Mouse (Mus musculus) midbrain, embryonic 11.5 days (tissue): ENCODE measurements at regions not wholly inside any gene's neighbourhood (a gene's known extent, or its start where the extent isn't known, plus 50 kb on each side); places are given as distances from the start of the nearest gene placed in this dataset.
A peak's percentile ranks its signal among the peaks of the same experiment; 100 is the strongest.

ENCODE experiments used
- ATAC-seq: fragments of 200-750 bp; cut with Nextera tagmentation; 2 replicates; pipeline ENCODE4 v1.8.0; 2017; ENCODE audit warnings: moderate TSS enrichment, moderate library complexity; ENCODE audit not compliant: low FRiP score
- DNase-seq: peaks from one replicate; pipeline ENCODE4 v3.0.0; 2015; ENCODE audit warnings: low spot score; ENCODE audit errors: missing footprints
- H3K27ac ChIP-seq: fragments of 300-500 bp; sonication (generic); 2 replicates; pipeline ENCODE4 v1.5.1; 2014; ENCODE audit warnings: low read depth, low read length
- H3K27me3 ChIP-seq: fragments of 300-500 bp; sonication (generic); 2 replicates; pipeline ENCODE4 v1.6.1; 2014; ENCODE audit warnings: mild to moderate bottlenecking, low read length, moderate library complexity, mixed read lengths; ENCODE audit not compliant: control insufficient read depth, insufficient read depth
- H3K36me3 ChIP-seq: fragments of 300-500 bp; sonication (generic); 2 replicates; pipeline ENCODE4 v1.6.1; 2014; ENCODE audit warnings: mild to moderate bottlenecking, low read length, moderate library complexity, mixed read lengths; ENCODE audit not compliant: control insufficient read depth, insufficient read depth
- H3K4me1 ChIP-seq: fragments of 300-500 bp; sonication (generic); 2 replicates; pipeline ENCODE4 v1.6.1; 2014; ENCODE audit warnings: low read length; ENCODE audit not compliant: control insufficient read depth, insufficient read depth
- H3K4me2 ChIP-seq: fragments of 300-500 bp; sonication (generic); 2 replicates; pipeline ENCODE4 v1.6.1; 2014; ENCODE audit warnings: mild to moderate bottlenecking, moderate library complexity
- H3K4me3 ChIP-seq: fragments of 300-500 bp; sonication (generic); 2 replicates; pipeline ENCODE4 v1.5.1; 2014; ENCODE audit warnings: low read depth, low read length
- H3K9ac ChIP-seq: fragments of 300-500 bp; sonication (generic); 2 replicates; pipeline ENCODE4 v1.6.1; 2014; ENCODE audit warnings: low read length
- H3K9me3 ChIP-seq: fragments of 300-500 bp; sonication (generic); 2 replicates; pipeline ENCODE4 v1.6.1; 2016; ENCODE audit warnings: low read length; ENCODE audit not compliant: control insufficient read depth
- WGBS: fragments of 180-500 bp; shearing (Covaris S2); extraction: QIAGEN DNeasy Blood & Tissue Kit; methylation state at CpG from one replicate; pipeline ENCODE4 v1.1.7; 2014; 5-methylcytosine and 5-hydroxymethylcytosine counted together

GRCm38 (mm10) chr16:7644363-7644762 lies 780.6 kb downstream of the Tmem114 start:
- H3K36me3 ChIP-seq = no peaks in the 10 kb centered on the region
- no peak for ATAC-seq
- H3K9me3 ChIP-seq = no peaks in the 10 kb centered on the region

GRCm38 (mm10) chr16:7638955-7639755 lies 785.8 kb downstream of the Tmem114 start:
- ATAC-seq (peak; percentile 33; the same call in 1 of the 2 replicates), DNase-seq (peak; percentile 81)
- no peak overlapping the region for H3K4me3 ChIP-seq
- no peaks in the 10 kb centered on the region for H3K36me3 ChIP-seq
- H3K9ac ChIP-seq = no peak overlapping the region
- no peak overlapping the region for H3K4me2 ChIP-seq
- H3K9me3 ChIP-seq = no peaks in the 10 kb centered on the region
- H3K4me1 ChIP-seq = peaks cover 17% of the 10 kb centered on the region
- H3K27me3 ChIP-seq = no peaks in the 10 kb centered on the region
- H3K27ac ChIP-seq = no peak overlapping the region
- WGBS = 74% methylated on average over 15 of the region's 15 CpGs

More at GRCm38 (mm10) chr16:7644363-7644762, 780.6 kb downstream of the Tmem114 start:
- H3K9ac ChIP-seq = no peak overlapping the region
- H3K4me2 ChIP-seq = no peak overlapping the region
- no peaks in the 10 kb centered on the region for H3K4me1 ChIP-seq
- no peak overlapping the region for H3K4me3 ChIP-seq
- no peak overlapping the region for H3K27ac ChIP-seq
- DNase-seq = no peak
- no peaks in the 10 kb centered on the region for H3K27me3 ChIP-seq

- Histone ChIP-seq H3K27me3 (no peaks in the 10 kb centered on the region), H3K9ac (no peak overlapping the region), H3K36me3 (no peaks in the 10 kb centered on the region), H3K4me3 (no peak overlapping the region), H3K4me1 (peaks cover 17% of the 10 kb centered on the region), H3K27ac (no peak overlapping the region), H3K4me2 (no peak overlapping the region), H3K9me3 (no peaks in the 10 kb centered on the region)
- DNase-seq (no peak), ATAC-seq (no peak)
Measured at GRCm38 (mm10) chr16:7637993-7638392, 786.9 kb downstream of the Tmem114 start.

GRCm38 (mm10) chr16:7637121-7637700 lies 787.7 kb downstream of the Tmem114 start:
- peaks cover 23% of the 10 kb centered on the region for H3K4me1 ChIP-seq
- no peaks in the 10 kb centered on the region for H3K27me3 ChIP-seq
- 49% methylated on average over 5 of the region's 5 CpGs for WGBS
- no peaks in the 10 kb centered on the region for H3K9me3 ChIP-seq
- no peak overlapping the region; the same call in 1 of the 2 replicates for H3K27ac ChIP-seq
- H3K36me3 ChIP-seq = no peaks in the 10 kb centered on the region
- H3K4me3 ChIP-seq = no peak overlapping the region
- H3K9ac ChIP-seq = no peak overlapping the region
- H3K4me2 ChIP-seq = no peak overlapping the region
- peak; percentile 10; the same call in 1 of the 2 replicates for ATAC-seq
- peak; percentile 86 for DNase-seq

- Histone ChIP-seq H3K27ac (no peak overlapping the region), H3K36me3 (no peaks in the 10 kb centered on the region), H3K27me3 (no peaks in the 10 kb centered on the region), H3K9ac (no peak overlapping the region), H3K9me3 (no peaks in the 10 kb centered on the region), H3K4me1 (peaks cover 26% of the 10 kb centered on the region), H3K4me3 (no peak overlapping the region), H3K4me2 (no peak overlapping the region)
- WGBS = 74% methylated on average over 5 of the region's 5 CpGs
- DNase-seq = peak; percentile 83
- ATAC-seq = no peak
Measured at GRCm38 (mm10) chr16:7636326-7636725, 788.6 kb downstream of the Tmem114 start.

GRCm38 (mm10) chr16:7632474-7632873 lies 792.5 kb downstream of the Tmem114 start:
- H3K27me3 ChIP-seq = no peaks in the 10 kb centered on the region
- H3K27ac ChIP-seq = no peak overlapping the region
- H3K4me1 ChIP-seq = peaks cover 21% of the 10 kb centered on the region
- WGBS = 8% methylated on average over 5 of the region's 5 CpGs
- H3K4me3 ChIP-seq = no peak overlapping the region
- no peak overlapping the region for H3K9ac ChIP-seq
- H3K9me3 ChIP-seq = no peaks in the 10 kb centered on the region
- DNase-seq = peak; percentile 81
- peak; percentile 39; the same call in 1 of the 2 replicates for ATAC-seq
- no peaks in the 10 kb centered on the region for H3K36me3 ChIP-seq
- H3K4me2 ChIP-seq = no peak overlapping the region

GRCm38 (mm10) chr16:7628351-7628750 lies 796.6 kb downstream of the Tmem114 start:
- Histone ChIP-seq H3K4me3 (no peak overlapping the region), H3K9ac (no peak overlapping the region), H3K4me2 (no peak overlapping the region), H3K27ac (no peak overlapping the region), H3K9me3 (no peaks in the 10 kb centered on the region), H3K27me3 (no peaks in the 10 kb centered on the region), H3K4me1 (peaks cover 9% of the 10 kb centered on the region), H3K36me3 (no peaks in the 10 kb centered on the region)
- 85% methylated on average over 8 of the region's 8 CpGs for WGBS
- DNase-seq = no peak
- ATAC-seq = no peak

GRCm38 (mm10) chr16:7606602-7607001 lies 818.3 kb downstream of the Tmem114 start:
- 88% methylated on average over 2 of the region's 2 CpGs for WGBS
- H3K9ac ChIP-seq = no peak overlapping the region
- H3K36me3 ChIP-seq = no peaks in the 10 kb centered on the region
- no peak overlapping the region for H3K27ac ChIP-seq
- H3K4me1 ChIP-seq = no peaks in the 10 kb centered on the region
- H3K9me3 ChIP-seq = no peaks in the 10 kb centered on the region
- DNase-seq = no peak
- H3K4me3 ChIP-seq = no peak overlapping the region
- ATAC-seq = no peak
- H3K4me2 ChIP-seq = no peak overlapping the region
- H3K27me3 ChIP-seq = no peaks in the 10 kb centered on the region

GRCm38 (mm10) chr16:7602428-7602827 lies 822.5 kb downstream of the Tmem114 start:
- ATAC-seq = no peak
- no peaks in the 10 kb centered on the region for H3K9me3 ChIP-seq
- H3K4me3 ChIP-seq = no peak overlapping the region
- no peaks in the 10 kb centered on the region for H3K4me1 ChIP-seq
- 68% methylated on average over 1 of the region's 1 CpGs for WGBS
- H3K9ac ChIP-seq = no peak overlapping the region
- DNase-seq = no peak
- no peaks in the 10 kb centered on the region for H3K27me3 ChIP-seq
- no peak overlapping the region for H3K27ac ChIP-seq
- no peaks in the 10 kb centered on the region for H3K36me3 ChIP-seq
- no peak overlapping the region for H3K4me2 ChIP-seq
